Mouse (Mus musculus): Measurements from ENCODE around the gene Camta2. TPM values are rescaled to one million over a fixed set of nuclear protein-coding genes. Genes with fewer than 3 reads are reported as not detected.

Camta2 gene
- polyA plus RNA-seq, 1 experiment from 2014 or later, result 16.9 TPM

DNA sequence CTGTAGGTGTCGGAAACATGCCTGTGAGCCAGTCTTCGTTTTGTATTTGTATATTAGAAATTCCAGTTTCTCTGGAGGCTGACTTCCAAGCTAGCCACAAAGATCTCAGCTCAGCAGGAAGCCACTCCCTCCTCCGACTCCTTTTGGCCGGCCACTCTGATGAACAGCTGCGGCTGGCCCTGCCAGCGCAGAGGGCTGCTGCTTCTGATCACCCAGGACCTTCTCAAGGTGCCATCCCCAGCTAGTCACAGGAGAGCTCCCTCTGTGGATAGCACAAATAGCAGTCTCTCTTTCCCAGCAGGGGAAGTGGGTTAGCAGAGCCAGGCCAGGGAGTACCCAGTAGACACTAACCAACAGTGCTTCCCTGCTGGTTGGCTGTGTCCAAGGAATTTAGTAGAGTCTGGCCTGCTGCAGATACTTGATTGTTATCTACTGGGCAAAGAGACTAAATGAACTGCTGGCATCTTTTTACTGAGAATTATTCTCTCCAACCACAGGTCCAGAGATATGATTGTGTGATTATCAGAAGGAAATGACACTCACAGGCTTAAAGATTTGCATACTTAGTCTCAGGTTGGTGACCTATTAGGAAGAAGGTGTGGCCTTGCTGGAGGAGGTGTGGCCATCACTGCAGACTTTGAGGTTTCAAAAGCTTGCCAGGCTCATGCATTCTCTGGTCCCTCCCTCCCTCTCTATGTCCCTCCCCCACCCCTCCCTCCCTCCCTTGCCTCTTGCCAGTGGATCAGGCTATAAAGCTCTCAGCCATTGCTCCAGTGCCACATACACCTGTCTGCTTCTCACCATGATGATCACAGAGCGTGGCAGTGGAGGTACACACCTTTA lies 65.7 kb downstream of the Camta2 start:
- H3K9ac ChIP-seq, result no peak overlapping the region
- ATAC-seq (ENCODE audit: low read depth), result no peak
- no peaks in the 10 kb centered on the region for H3K9me3 ChIP-seq
- 45% methylated on average over 7 of the region's 7 CpGs for WGBS
- H3K4me2 ChIP-seq, result no peak overlapping the region
- H3K4me1 ChIP-seq (replicated peaks), result no peaks in the 10 kb centered on the region
- no peak overlapping the region for H3K4me3 ChIP-seq
- no peak overlapping the region for H3K27ac ChIP-seq (replicated peaks)
- no peaks in the 10 kb centered on the region for H3K27me3 ChIP-seq
- no peaks in the 10 kb centered on the region for H3K36me3 ChIP-seq

Small RNAs within 50 kb of the gene (microRNA-seq; reads per million reads assigned to microRNA genes)
- gene Mir6925, result not detected

Other genes with a start within 250 kb of the Camta2 start
- 45.3 and 46.0 TPM in 2 replicates for gene Med11, start 236.2 kb downstream of the Camta2 start, polyA plus RNA-seq (2015; fragmentation: Nextera tagmentation; extraction: Ambion mirVana)
- gene Zmynd15, start 228.7 kb downstream of the Camta2 start, polyA plus RNA-seq (2015; fragmentation: Nextera tagmentation; extraction: Ambion mirVana), result 1.2 and 1.5 TPM in 2 replicates
- gene Cxcl16, start 228.1 kb downstream of the Camta2 start, polyA plus RNA-seq (2015; fragmentation: Nextera tagmentation; extraction: Ambion mirVana), result 7.2 and 8.9 TPM in 2 replicates
- gene Tm4sf5, start 182.9 kb downstream of the Camta2 start, polyA plus RNA-seq (2015; fragmentation: Nextera tagmentation; extraction: Ambion mirVana), result 0.52 and 1.8 TPM in 2 replicates
- 0.31 TPM in 1 of 2 replicates, not detected in the other for gene Vmo1, start 173.5 kb downstream of the Camta2 start, polyA plus RNA-seq (2015; fragmentation: Nextera tagmentation; extraction: Ambion mirVana)
- 0.42 and 0.52 TPM in 2 replicates for gene Gltpd2, start 168.9 kb downstream of the Camta2 start, polyA plus RNA-seq (2015; fragmentation: Nextera tagmentation; extraction: Ambion mirVana)
- 814 and 884 TPM in 2 replicates for gene Psmb6, start 162.7 kb downstream of the Camta2 start, polyA plus RNA-seq (2015; fragmentation: Nextera tagmentation; extraction: Ambion mirVana)
- gene Gm40193, start 155.2 kb downstream of the Camta2 start, polyA plus RNA-seq (2015; fragmentation: Nextera tagmentation; extraction: Ambion mirVana), result not detected in 2 replicates
- 7.4 and 8.8 TPM in 2 replicates for gene Pld2, start 148.0 kb downstream of the Camta2 start, polyA plus RNA-seq (2015; fragmentation: Nextera tagmentation; extraction: Ambion mirVana)
- 18.0 TPM in 2 replicates for gene Mink1, start 125.2 kb downstream of the Camta2 start, polyA plus RNA-seq (2015; fragmentation: Nextera tagmentation; extraction: Ambion mirVana)
- not detected in 2 replicates for gene 4930544D05Rik, start 72.3 kb downstream of the Camta2 start, polyA plus RNA-seq (2015; fragmentation: Nextera tagmentation; extraction: Ambion mirVana)
- 0.38 TPM in 1 of 2 replicates, not detected in the other for gene Chrne, start 68.9 kb downstream of the Camta2 start, polyA plus RNA-seq (2015; fragmentation: Nextera tagmentation; extraction: Ambion mirVana)
- gene Gp1ba, start 49.0 kb downstream of the Camta2 start, polyA plus RNA-seq (2015; fragmentation: Nextera tagmentation; extraction: Ambion mirVana), result 0.14 and 0.45 TPM in 2 replicates
- 101 and 106 TPM in 2 replicates for gene Rnf167, start 40.9 kb downstream of the Camta2 start, polyA plus RNA-seq (2015; fragmentation: Nextera tagmentation; extraction: Ambion mirVana)
- 150 and 153 TPM in 2 replicates for gene Slc25a11, start 40.6 kb downstream of the Camta2 start, polyA plus RNA-seq (2015; fragmentation: Nextera tagmentation; extraction: Ambion mirVana)
- 970 and 979 TPM in 2 replicates for gene Pfn1, start 33.5 kb downstream of the Camta2 start, polyA plus RNA-seq (2015; fragmentation: Nextera tagmentation; extraction: Ambion mirVana)
- gene Eno3, start 30.9 kb downstream of the Camta2 start, polyA plus RNA-seq (2015; fragmentation: Nextera tagmentation; extraction: Ambion mirVana), result 9.4 and 14.9 TPM in 2 replicates
- 169 and 172 TPM in 2 replicates for gene Spag7, start 18.7 kb downstream of the Camta2 start, polyA plus RNA-seq (2015; fragmentation: Nextera tagmentation; extraction: Ambion mirVana)
- gene Inca1, start 12.1 kb upstream of the Camta2 start, polyA plus RNA-seq (2015; fragmentation: Nextera tagmentation; extraction: Ambion mirVana), result 0.75 and 1.1 TPM in 2 replicates
- 1.5 TPM in 2 replicates for gene Kif1c, start 12.4 kb upstream of the Camta2 start, polyA plus RNA-seq (2015; fragmentation: Nextera tagmentation; extraction: Ambion mirVana)
- 14.7 and 15.6 TPM in 2 replicates for gene Zfp3, start 76.1 kb upstream of the Camta2 start, polyA plus RNA-seq (2015; fragmentation: Nextera tagmentation; extraction: Ambion mirVana)
- not detected in 2 replicates for gene Scimp, start 124.5 kb upstream of the Camta2 start, polyA plus RNA-seq (2015; fragmentation: Nextera tagmentation; extraction: Ambion mirVana)
- 80.3 and 86.9 TPM in 2 replicates for gene Rabep1, start 156.7 kb upstream of the Camta2 start, polyA plus RNA-seq (2015; fragmentation: Nextera tagmentation; extraction: Ambion mirVana)

Measured in neural tube, embryonic 13.5 days (tissue).